Mouse (Mus musculus) liver, adult 2 months (tissue): Measurements from ENCODE around the gene Rapgef2. TPM values are rescaled to one million over a fixed set of nuclear protein-coding genes. Genes with fewer than 3 reads are reported as not detected.
A peak's percentile ranks its signal among the peaks of the same experiment; 100 is the strongest.

Source experiments
- DNase-seq: peaks from one replicate; pipeline ENCODE4 v3.0.0-alpha.2; 2011; ENCODE audit warnings: low read depth, low spot score; ENCODE audit errors: extremely low read depth
- H3K27ac ChIP-seq: fragments of 200-500 bp; replicated peaks from 2 replicates; pipeline ENCODE4 v1.5.1; 2012; ENCODE audit warnings: low read depth, mild to moderate bottlenecking, control low read depth, inconsistent platforms, low read length; ENCODE audit not compliant: insufficient read depth
- H3K27me3 ChIP-seq: fragments of 200-500 bp; 2 replicates; pipeline ENCODE4 v1.6.1; 2012; ENCODE audit warnings: mild to moderate bottlenecking, moderate library complexity, low read length, inconsistent platforms; ENCODE audit not compliant: control insufficient read depth, insufficient read depth
- H3K36me3 ChIP-seq: fragments of 200-500 bp; 2 replicates; pipeline ENCODE4 v1.6.1; 2012; ENCODE audit warnings: low read length, inconsistent platforms; ENCODE audit not compliant: control insufficient read depth, insufficient read depth
- H3K4me1 ChIP-seq: fragments of 200-500 bp; 2 replicates; pipeline ENCODE4 v1.6.1; 2011; ENCODE audit warnings: low read length; ENCODE audit not compliant: control insufficient read depth, insufficient read depth
- H3K4me3 ChIP-seq: fragments of 200-500 bp; 2 replicates; pipeline ENCODE4 v1.5.1; 2011; ENCODE audit warnings: low read depth, mild to moderate bottlenecking, control low read depth, low read length, moderate library complexity; ENCODE audit not compliant: insufficient read depth
- H3K79me2 ChIP-seq: fragments of 200-500 bp; 2 replicates; pipeline ENCODE4 v1.6.1; 2012; ENCODE audit warnings: inconsistent platforms, mild to moderate bottlenecking, low read length, moderate library complexity; ENCODE audit not compliant: control insufficient read depth, insufficient read depth
- H3K9ac ChIP-seq: fragments of 200-500 bp; 2 replicates; pipeline ENCODE4 v1.6.1; 2012; ENCODE audit warnings: low read depth, mild to moderate bottlenecking, control low read depth, inconsistent platforms, low read length
- CTCF ChIP-seq: fragments of 200-500 bp; IDR thresholded peaks from 2 replicates; pipeline ENCODE4 v1.5.1; 2011; ENCODE audit warnings: low read depth, low read length, control low read depth
- POLR2A ChIP-seq: fragments of 200-500 bp; IDR thresholded peaks from 2 replicates; pipeline ENCODE4 v1.6.1; 2011; ENCODE audit warnings: low read length, control low read depth; ENCODE audit not compliant: insufficient read depth; ENCODE audit errors: extremely low read depth
- WGBS: fragments of 180-500 bp; shearing (Covaris S2); methylation state at CpG from one replicate; pipeline ENCODE4 v1.1.7; 2018; 5-methylcytosine and 5-hydroxymethylcytosine counted together
- polyA plus RNA-seq: library from polyadenylated mRNA; depleted of rRNA; stranded (reverse); fragments of >200 nt; gene quantifications from 2 replicates; pipeline ENCODE4 v1.2.3, GENCODE M21; 2012
- total RNA-seq: library from RNA; depleted of rRNA; stranded (reverse); fragments of >200 nt; gene quantifications from 2 replicates; pipeline ENCODE4 v1.2.3, GENCODE M21; 2014

Gene Rapgef2
- total and polyA plus RNA-seq, 2 experiments, result 4.2 to 15.3 TPM

- H3K4me3 ChIP-seq, result no peak overlapping the region
- no peak for TF ChIP-seq POLR2A
- H3K36me3 ChIP-seq, result no peaks in the 10 kb centered on the region
- H3K27ac ChIP-seq, result no peak overlapping the region
- no peaks in the 10 kb centered on the region; the same call in 1 of the 2 replicates for H3K79me2 ChIP-seq
- H3K27me3 ChIP-seq, result no peaks in the 10 kb centered on the region
- H3K9ac ChIP-seq, result no peak overlapping the region
- no peak for DNase-seq
- WGBS, result 40% methylated on average over 6 of the region's 6 CpGs
- H3K4me1 ChIP-seq, result peaks cover 25% of the 10 kb centered on the region
These were observed 124.4 kb downstream of the Rapgef2 start for GRCm38 (mm10) chr3:79161834-79162401.

GRCm38 (mm10) chr3:79161093-79161723, 125.1 kb downstream of the Rapgef2 start:
- Histone ChIP-seq H3K4me1 (peaks cover 27% of the 10 kb centered on the region), H3K9ac (no peak overlapping the region), H3K27ac (no peak overlapping the region), H3K36me3 (no peaks in the 10 kb centered on the region), H3K79me2 (no peaks in the 10 kb centered on the region; the same call in 1 of the 2 replicates), H3K4me3 (no peak overlapping the region), H3K27me3 (no peaks in the 10 kb centered on the region)
- peak; percentile 73 for DNase-seq
- 37% methylated on average over 6 of the region's 6 CpGs for WGBS
- TF ChIP-seq CTCF (no peak), POLR2A (no peak)

- H3K27ac ChIP-seq, result no peak overlapping the region
- peaks cover 6% of the 10 kb centered on the region; the same call in 1 of the 2 replicates for H3K79me2 ChIP-seq
- peaks cover 33% of the 10 kb centered on the region for H3K4me1 ChIP-seq
- H3K27me3 ChIP-seq, result no peaks in the 10 kb centered on the region
- TF ChIP-seq POLR2A, result no peak
- no peak for TF ChIP-seq CTCF
- H3K9ac ChIP-seq, result no peak overlapping the region
- no peak overlapping the region for H3K4me3 ChIP-seq
- DNase-seq, result peak; percentile 75
- H3K36me3 ChIP-seq, result no peaks in the 10 kb centered on the region
These were observed 128.1 kb downstream of the Rapgef2 start for GRCm38 (mm10) chr3:79158254-79158653.

- TF ChIP-seq POLR2A (no peak), CTCF (no peak)
- Histone ChIP-seq H3K4me1 (peaks cover 8% of the 10 kb centered on the region; the same call in 1 of the 2 replicates), H3K27ac (no peak overlapping the region), H3K27me3 (no peaks in the 10 kb centered on the region), H3K36me3 (no peaks in the 10 kb centered on the region), H3K9ac (no peak overlapping the region), H3K79me2 (peaks cover 12% of the 10 kb centered on the region; the same call in 1 of the 2 replicates), H3K4me3 (no peak overlapping the region)
- WGBS, result 70% methylated on average over 5 of the region's 5 CpGs
- DNase-seq, result peak; percentile 42
These were observed 133.3 kb downstream of the Rapgef2 start for GRCm38 (mm10) chr3:79153039-79153487.

- no peaks in the 10 kb centered on the region for H3K36me3 ChIP-seq
- H3K79me2 ChIP-seq, result peaks cover 10% of the 10 kb centered on the region; the same call in 1 of the 2 replicates
- 75% methylated on average over 10 of the region's 10 CpGs for WGBS
- no peak overlapping the region for H3K4me3 ChIP-seq
- no peaks in the 10 kb centered on the region for H3K27me3 ChIP-seq
- H3K4me1 ChIP-seq, result no peaks in the 10 kb centered on the region
- no peak overlapping the region for H3K9ac ChIP-seq
- DNase-seq, result no peak
- no peak overlapping the region for H3K27ac ChIP-seq
- TF ChIP-seq CTCF (no peak), POLR2A (no peak)
These were observed 140.8 kb downstream of the Rapgef2 start for GRCm38 (mm10) chr3:79145407-79146055.
